Mouse (Mus musculus) lung, postnatal 4 days (tissue): Measurements from ENCODE around the gene Zc3hav1.

Source experiments
- DNase-seq, 2 experiments: peaks; one replicate each; pipeline ENCODE4 v3.0.0; 2021

Zc3hav1 gene

DNA sequence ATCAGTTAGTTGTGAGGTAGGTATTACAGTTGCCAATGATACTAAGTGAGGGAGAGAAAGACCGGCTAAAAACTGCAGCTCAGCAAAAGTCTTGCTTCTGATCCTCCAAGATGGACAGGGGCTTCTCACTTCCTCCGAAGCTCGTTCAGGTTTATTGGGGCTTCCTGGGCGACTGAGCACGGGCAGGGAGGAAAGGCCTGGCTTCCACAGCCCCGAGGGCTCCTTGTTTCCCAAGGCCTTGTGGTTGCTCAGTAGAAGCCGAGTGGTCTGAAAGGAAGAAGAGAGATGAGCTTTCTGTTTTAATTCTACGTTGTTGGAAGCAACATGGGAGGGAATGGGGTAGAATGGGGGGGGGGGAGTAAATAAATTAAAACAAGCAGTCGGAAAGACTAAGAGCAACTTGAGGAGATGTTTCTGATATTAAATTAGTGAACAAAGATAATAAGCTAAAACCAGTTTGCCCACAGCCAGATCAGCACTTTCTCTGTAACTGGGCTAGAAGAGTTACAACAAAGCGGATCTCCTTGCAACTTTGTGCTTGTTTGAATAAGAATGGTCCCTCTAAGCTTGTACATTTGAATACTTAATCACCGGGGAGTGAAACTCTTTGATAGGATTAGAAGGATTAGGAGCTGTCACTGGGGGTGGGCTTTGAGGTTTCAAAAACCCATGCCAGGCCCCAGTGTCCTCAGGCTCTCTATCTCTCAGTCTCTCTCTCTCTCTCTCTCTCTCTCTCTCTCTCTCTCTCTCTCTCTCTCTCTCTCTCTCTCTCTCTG, 61.3 kb downstream of the Zc3hav1 start:
- DNase-seq, result no peak

DNA sequence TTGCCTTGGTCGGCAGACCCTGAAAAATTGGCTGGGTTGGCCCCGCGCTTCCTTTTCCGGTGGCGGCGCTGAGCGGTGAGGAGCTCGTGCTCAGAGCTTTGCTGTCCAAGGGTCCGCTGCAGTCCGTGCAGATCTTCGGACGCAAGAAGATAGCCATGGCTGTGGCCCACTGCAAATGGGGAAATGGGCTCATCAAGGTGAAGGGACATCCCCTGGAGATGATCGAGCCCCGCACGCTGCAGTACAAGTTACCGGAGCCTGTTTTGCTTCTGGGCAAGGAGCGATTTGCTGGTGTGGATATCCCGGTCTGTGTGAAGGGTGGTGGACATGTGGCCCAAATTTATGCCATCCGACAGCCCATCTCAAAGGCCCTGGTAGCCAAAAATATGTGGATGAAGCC, 70.0 kb downstream of the Zc3hav1 start:
- no peak for DNase-seq

DNA sequence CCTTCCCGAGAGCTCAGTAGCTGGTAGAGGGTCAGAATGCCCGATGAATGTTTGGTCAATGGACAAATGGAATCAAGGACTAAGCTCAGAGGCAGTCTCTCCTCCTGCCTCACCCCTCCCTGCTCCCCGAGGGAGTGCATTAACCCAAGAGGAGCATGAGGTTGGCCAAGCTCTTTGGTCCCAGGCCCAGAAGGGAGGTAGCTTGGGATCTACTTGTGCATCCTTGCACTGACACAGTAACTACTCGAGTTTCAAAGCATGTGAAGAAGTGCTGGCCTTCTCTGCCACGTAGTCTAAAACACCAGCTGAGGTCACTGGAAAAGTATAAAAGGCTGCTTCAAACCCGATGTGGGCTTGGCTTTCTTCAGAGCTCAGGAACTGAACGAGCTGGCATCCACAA, 89.9 kb downstream of the Zc3hav1 start:
- no peak for DNase-seq

DNA sequence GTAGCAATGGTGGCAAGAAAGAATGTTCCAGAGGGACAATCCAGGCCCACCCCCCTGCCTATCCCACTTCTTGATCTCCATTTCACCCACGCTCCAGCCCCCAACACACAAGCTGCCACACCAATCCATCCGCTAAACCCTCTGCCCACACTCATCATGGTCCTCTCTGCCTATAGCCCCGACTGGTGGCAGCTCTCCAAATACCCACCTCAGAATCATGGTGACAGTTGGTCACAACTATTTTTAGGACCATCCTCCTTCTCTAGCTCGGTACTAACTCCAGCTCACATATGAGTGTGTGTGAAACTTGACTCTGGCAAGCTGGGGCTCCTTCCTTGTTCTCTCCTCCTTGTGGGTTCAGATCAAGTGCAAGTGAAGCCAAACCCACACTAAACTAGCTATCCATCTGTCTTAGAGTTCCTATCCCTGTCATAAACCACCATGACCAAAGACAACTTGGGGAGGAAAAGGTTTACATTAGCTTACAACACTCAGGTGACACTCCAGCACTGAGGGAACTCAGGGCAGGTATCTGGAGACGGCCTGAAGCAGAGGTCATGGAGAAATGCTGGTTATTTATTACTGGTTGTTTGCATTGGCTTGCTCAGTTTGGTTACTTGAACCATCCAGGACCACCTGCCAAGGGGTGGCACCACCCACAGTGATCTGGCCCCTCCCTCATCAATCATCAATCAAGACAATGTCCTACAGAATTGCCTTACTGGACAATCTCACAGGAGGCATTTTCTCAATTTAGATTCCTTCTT, 90.8 kb downstream of the Zc3hav1 start:
- DNase-seq, result no peak

DNA sequence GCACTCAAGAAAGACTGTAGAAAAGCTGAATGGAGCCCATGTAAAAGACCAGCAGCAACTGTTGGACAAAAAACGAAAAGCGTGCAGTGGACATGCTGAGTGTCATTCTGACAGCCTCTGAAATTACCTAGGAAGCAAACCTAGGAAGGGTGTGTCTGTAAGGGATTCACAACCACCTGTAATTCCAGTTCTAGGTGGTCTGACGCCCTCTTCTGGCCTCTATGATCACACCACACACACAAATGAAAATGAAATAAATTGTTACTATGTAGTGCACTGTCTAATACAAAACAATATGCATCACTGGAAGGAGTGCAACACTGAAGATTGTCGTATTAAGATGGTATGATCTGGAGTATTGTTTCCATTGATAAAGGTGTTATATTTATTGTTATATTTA, 92.5 kb downstream of the Zc3hav1 start:
- DNase-seq, result no peak

DNA sequence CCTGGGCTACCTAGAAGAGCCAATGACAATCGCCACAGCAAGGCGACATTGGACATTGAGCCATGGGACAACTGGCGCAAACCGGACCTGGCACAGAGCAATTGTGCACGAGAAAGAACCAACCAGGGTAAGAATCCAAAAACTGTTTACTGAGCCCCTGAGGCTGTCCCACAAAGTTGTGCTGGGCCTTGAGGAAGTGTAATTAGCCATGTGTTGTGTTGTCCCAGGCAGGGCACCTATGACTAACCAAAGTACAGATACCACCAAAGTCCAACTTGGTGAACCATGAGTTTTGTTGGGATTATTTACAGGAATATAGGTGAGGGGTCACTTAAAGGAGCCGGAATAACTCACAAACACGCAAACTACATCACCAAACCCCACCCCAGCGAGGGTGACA, 96.9 kb downstream of the Zc3hav1 start:
- no peak for DNase-seq

DNA sequence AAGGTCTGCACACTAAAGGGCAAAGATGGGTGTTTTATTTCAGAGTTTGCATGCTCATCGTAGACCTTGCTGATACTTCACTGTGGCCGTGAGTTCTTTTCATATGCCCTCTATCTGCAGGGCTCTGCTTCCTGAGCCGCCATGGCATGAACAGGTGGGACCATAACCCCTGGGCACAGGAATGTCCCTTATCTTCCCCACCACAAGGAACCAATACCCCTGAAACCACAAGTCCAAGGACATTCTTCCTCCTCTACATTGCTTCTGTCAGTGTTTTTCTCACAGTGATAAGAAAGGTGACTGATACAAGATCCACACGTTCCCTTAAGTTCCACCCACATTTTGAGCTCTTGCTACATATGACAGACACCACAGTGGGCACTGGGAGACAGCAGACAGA, 97.6 kb downstream of the Zc3hav1 start:
- no peak for DNase-seq

DNA sequence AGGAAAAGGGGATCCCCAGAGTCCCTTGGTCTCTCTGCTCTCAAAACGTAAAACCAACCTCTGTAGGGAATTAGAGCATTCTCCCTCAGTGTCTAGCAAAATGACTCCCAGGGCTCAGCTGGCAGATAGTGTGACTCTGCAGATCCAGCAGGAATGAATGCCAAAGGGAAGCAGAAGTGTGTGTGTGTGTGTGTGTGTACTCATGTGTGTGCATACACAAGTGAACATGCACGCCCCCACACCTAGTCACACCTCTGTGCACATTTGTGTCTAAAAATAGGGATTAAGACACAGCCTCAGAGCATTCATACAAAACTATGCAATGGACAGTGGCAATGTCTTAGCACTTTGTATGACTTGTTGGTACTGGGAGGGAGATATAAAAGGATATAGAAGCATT, 98.6 kb downstream of the Zc3hav1 start:
- DNase-seq, result no peak
